Mouse (Mus musculus) spleen, embryonic (tissue): ENCODE measurements around the gene Pum1.

Experiments
- CTCF ChIA-PET: fragments of 350-600 bp; sonication (Branson Sonifier 250); formaldehyde crosslinking; loops from one replicate; lab custom pipeline; 2022; lab: Charles Lee

Pum1 gene

DNA sequence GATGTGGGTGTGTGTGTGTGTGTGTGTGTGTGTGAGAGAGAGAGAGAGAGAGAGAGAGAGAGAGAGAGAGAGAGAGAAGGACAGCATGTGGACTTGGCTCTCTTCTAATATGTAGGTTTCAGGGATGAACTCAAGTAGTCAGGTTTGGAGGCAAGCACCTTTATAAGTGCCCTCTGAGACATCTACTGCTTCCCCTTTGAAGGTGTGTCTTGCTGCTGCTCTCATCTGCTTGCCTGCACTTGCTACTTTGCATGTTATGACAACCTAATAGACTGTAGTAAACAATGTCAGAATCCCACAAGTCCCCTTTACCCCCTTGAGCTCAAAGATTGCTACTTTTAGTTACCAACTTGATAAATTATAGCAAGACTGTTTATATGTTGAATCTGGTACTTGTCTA, 52.5 kb downstream of the Pum1 start:
- CTCF ChIA-PET = no interaction called here

DNA sequence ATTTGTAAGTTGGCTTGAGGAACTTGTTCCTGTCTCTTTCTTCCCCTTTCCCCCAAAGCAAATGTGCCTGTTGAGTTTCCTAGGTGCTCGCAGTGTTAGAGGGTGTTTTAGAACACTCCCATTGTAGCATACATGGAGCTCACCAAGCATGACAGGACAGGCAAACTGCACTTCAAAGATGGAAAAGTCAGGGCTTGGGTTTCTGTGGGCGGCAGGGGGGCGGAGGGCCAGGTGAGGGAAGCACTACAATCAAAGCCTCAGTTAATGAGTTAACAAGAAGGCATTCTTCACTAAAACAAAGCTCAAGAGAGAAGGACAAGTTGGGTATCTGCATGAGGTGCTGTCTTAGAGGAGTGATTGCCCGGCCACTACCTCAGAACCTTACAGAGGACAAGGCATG, 56.2 kb downstream of the Pum1 start:
- CTCF ChIA-PET = interaction anchor here (0.5 to 1.1 kb wide), 4 partner anchors 16 to 201 kb away, joined by 3 to 11 read pairs (median 6); no protein-coding TSS in a partner anchor

DNA sequence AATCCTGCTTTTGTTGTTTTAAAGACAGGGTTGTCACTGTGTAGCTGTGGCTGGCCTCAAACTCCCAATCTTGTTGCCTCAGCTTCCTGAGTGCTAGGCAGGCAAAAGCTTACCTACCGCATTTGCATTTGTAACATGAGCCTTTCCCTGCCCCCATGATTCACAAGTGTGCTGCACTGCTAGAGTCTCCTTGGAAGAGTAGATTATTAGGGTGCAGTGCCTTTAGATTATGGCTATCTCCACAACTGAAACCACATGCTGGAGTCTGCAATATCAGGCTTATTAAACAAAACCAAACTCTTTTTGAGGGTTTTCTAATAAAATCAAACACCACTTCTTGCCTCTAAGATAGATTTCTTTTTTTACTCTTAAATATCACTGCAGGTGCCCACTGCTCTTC, 59.5 kb downstream of the Pum1 start:
- CTCF ChIA-PET = interaction anchor here (0.6 kb wide), 1 partner anchor 57 kb away, joined by 3 read pairs; no protein-coding TSS in a partner anchor

DNA sequence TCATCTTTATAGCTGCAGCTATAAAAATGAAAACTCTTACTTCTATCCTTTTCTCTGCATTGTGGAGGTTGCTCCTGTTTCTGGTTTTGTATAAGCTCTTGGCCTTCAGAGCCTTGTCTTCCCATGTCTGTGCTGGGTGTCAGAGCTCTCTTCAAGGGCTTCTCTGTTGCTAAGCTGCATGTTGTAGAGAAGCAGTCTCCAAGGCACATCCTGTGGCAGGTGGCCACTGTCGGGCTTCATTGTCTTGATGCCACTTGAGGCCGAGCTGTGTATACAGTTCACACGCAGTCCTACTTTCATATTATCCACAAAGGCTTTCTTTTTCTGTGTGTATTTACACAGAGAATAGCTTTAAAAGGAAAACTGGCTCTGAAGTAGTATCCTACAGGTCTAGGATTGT, 63.0 kb downstream of the Pum1 start:
- CTCF ChIA-PET = no interaction called here

DNA sequence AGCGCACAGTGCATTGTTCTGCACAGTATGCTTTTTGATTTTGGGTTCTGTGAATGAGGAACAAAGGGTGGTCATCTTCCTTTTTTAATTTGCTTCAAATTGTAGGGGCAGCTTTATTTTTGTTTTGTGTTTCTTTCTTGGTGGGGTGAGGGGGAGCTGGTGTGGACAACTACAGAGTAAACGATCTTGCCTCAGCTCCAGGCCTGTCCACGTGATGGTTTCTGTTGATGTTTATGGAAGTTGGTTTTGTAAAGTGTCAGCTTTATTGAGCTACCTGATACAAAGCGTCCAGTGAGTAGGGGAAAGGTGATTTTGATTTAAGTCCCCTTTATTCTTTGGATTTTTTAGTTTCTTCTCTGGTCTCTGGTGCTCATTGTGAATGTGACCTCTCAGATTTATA, 72.8 kb downstream of the Pum1 start:
- CTCF ChIA-PET = no interaction called here

DNA sequence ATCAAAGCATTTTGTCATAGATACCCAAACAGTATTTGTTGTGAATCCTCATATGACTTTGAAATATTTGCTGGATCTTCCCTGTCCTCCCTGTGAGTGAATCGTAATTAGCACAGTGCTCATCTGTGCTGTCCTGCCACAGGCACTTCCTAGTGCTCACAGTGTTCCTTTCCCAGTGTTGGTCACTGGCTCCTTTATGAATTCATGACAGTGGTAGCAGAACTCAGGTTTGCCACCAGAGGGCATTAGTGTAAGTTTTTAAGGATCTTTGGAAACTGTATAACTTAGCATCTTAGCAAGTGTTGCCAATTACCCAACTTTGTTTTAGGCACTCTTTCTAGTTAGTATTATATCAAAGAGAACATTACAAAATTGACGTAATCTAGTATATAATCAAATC, 75.4 kb downstream of the Pum1 start:
- CTCF ChIA-PET = interaction anchor here (0.5 kb wide), 1 partner anchor 181 kb away, joined by 6 read pairs; no protein-coding TSS in a partner anchor

DNA sequence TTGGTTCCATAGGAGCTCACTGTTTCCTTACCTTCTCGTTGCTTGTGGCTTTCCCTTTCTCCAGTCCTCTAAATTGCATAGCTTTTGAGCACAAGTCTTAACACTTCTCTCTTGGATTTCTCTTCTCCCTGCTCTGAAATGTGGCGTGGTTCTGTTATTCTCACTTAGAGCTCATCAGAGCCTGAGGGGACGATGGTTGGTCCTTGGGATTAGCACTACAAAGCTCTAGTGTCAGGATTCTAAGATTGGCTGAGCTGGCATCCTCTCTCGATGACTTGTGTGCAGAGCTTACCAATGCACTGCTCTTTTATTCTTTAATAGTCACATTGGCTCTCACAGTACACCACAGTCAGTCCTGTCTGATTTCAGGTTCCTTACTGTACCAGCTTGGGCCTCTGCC, 80.9 kb downstream of the Pum1 start:
- CTCF ChIA-PET = no interaction called here

DNA sequence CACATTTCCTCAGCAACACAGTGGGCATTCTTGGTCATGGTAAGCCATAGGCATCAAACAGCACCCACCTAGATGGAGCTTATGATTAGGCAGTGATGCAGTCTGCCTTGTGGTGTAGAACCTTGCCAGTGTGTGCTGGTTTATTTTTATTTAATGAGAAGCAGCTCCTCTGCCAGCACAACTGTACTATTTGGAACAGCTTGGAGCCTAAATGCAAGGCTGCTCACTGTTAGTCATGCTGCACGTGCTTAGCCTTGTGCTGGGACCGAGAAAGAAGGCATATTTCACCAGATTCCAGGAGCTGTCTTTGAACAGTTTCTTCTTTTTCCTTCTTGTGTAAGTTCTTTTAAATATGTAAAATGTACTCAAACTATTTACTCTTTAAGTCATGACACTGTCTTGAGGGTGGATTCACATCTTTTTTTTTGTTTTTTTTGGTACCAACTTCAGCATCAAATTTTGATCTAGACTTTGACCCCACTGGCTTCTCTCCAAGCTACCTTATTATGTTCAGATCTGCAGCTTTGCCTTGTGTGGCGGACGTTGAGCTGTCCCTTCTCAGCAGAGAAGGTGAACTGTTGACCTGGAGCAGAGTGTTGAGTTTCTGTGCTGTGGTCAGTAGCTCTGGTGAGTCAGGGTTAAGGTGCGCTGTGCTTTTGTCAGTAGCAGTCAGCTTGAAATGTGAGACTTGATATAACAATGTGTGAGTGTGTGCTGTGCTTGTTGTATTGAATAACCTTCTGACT, 82.6 kb downstream of the Pum1 start:
- CTCF ChIA-PET = no interaction called here

DNA sequence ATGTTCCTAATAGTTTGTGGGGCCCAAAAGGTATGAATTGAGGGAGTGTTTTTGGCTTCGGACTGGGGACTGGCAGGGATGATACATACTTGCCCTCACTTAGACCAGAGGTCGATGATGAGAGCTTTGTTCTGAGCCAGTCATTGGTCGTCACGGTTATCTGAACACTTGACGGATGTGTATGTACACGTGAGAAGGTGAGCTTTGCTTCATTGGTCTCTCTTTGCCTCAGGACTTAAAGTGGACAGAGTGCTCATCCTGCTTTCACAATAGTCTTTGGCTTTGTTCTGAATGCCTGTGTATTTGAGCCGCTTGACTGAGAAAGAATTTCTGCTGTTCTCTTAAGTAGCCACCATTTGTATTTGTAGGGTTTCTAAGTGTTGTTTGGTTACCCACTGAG, 86.4 kb downstream of the Pum1 start:
- CTCF ChIA-PET = no interaction called here

DNA sequence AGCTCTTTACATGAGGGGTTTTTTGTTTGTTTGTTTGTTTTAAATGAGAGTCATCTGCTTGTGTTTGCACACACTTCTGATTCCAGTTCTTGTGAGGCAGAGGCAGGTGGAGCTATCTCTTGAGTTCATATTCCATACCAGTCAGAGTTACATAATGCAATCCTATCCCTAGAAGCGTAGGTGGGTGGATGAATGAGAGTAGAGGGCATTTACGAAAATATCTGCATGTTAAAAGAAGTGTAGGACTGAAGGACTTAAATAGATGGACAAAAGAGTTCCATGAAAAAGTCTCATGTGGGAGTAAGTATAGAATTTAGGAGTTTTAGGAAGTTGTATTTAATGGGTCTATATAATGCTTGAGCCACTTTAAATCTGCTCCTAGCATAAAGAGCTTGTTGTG, 88.8 kb downstream of the Pum1 start:
- CTCF ChIA-PET = interaction anchor here (0.7 kb wide), 1 partner anchor 1048 kb away, joined by 7 read pairs; no protein-coding TSS in a partner anchor

DNA sequence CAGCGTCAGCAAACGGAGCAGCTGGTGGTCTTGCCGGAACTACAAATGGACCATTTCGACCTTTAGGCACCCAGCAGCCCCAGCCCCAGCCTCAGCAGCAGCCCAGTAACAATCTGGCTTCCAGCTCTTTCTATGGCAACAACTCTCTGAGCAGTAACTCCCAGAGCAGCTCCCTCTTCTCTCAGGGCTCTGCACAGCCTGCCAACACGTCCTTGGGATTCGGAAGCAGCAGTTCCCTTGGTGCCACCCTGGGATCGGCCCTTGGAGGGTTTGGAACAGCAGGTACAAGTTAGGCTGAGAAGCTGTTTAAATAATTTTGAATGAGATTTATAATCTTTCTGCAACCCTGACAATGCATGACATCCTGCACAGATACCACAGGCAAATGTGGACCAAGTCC, 89.5 kb downstream of the Pum1 start:
- CTCF ChIA-PET = no interaction called here

DNA sequence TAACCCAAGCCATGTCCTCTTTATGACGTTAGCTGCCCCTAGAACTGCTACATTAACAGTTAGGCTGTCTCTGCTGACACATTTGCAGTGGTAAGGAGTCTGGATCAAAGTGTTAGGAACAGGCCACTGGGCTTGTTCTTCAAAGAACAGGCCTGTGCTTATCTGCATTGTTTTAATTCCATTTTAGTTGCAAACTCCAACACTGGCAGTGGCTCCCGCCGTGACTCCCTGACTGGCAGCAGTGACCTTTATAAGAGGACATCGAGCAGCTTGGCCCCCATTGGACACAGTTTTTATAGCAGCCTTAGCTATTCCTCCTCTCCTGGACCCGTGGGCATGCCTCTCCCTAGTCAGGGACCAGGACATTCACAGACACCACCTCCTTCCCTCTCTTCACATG, 90.6 kb downstream of the Pum1 start:
- CTCF ChIA-PET = no interaction called here

DNA sequence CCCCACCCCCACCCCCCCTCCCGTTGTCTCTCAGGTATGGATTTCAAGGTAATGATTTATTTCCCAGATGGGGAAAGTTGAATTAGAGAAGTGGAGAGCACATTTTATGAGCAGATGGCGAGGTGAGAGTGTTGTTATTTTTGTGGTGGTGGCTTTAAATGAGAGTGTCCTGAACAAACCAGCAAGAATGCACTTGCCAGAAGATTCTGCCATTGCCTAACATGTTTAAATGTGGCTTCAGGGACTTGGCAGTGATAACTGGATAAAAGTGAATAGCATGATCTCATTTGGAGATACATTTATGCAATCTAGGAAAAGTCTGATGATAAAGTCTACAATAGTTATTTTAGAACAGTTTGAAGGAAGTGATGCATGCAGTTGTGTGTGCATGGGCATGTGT, 91.7 kb downstream of the Pum1 start:
- CTCF ChIA-PET = no interaction called here

DNA sequence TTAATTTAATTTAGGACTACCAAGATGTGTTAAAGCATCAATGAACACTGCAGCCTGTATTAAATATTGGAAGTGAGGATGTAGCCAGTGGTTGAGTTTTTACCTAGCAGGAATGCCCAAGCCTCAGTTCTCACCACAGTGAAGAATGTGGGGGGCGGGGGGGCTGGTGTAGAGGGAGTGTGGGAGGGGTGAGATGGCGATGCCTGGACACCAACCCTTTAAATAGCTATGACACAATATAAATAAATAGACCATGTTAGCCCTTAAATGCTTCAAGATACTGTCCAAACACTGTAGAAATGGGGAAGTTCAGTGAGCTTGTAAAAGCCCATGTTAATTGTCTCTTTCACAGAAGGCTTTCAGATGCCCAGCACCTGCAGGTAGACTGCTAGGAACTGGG, 96.8 kb downstream of the Pum1 start:
- CTCF ChIA-PET = no interaction called here

DNA sequence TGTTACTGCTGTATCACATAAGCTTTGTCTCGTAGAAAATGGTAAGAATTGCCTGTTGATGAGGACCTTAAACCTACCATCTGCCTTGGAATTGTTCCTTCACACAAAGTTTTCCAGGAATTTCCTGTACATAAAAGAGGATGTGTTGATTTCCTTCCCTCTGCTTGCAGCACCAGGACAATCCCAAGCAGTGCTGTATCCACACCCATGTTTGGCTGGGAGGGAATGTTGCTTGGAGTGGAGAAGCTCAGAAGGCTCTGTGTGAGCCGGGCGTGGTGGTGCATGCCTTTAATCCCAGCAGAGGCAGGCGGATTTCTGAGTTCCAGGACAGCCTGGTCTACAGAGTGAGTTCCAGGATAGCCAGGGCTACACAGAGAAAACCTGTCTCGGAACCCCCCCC, 98.7 kb downstream of the Pum1 start:
- CTCF ChIA-PET = no interaction called here

DNA sequence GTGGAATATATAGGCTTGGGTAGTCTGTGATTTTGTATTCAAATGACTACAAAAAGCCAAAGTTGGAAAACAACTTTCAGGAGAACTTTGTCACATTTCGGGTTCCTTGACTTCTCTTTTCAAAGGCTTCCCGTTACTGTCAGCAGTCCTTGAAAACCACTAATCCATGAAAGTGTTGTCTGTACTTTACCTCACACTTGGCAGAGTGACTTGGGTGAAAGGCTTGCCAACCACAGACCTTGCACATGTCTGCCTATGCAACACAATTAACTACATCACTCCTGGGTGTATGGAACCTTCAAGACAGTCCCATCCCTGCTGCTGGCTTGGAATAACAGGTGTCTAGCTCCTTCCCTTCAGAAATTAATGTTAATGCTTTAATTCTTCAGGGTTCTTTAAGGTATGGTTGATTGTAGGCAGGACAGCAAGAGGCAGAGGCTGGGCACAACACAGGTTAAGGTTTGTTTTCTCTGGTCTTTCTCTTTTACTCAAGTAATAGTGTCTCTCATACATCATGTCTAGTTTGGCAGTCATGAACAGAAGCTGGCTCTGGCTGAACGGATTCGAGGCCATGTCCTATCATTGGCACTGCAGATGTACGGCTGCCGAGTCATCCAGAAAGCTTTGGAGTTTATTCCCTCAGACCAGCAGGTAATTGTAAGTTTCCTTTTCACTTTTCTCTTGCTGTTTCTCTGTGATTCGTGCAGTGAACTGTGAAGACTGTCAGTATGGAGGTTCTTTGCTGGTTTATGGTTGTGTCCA, 102.5 kb downstream of the Pum1 start:
- CTCF ChIA-PET = no interaction called here

DNA sequence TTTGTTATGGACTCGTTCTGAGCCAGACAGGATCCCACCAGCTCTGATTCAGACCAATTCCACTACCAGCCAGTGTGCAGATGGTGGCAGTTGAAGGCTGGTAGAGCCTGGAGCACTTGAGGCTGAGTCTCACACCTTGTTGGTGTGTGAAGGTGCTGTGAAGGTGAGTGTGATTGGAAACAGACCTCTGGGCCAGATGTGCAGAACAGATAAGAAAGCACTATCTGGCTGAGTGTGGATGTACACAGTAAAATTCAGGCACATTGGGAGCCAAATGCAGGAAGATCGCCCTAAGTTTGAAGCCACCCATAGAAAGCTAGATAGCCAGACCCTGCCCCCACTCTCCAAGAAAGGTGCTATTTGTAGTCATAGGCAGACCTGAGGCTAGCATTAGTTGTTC, 103.3 kb downstream of the Pum1 start:
- CTCF ChIA-PET = no interaction called here

DNA sequence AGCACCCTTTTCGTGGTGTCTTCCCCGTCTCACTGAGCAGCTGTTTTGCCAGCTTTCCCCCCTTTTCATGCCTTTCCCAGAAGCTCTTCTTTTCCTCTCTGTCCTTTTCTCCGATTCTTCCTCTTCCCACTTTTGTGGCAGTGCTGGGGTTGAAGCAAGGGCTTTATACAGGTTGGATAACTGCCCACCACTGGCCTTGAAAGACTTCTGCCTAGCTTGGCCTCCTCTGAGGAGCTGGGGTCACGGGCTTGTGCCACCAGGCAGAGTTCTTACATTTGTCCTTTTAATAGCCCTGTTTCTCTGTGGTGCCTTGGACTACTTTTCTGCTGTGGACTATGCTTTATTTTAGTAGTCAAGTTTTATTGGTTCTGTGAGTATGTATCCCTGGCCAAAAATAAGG, 103.8 kb downstream of the Pum1 start:
- CTCF ChIA-PET = no interaction called here

DNA sequence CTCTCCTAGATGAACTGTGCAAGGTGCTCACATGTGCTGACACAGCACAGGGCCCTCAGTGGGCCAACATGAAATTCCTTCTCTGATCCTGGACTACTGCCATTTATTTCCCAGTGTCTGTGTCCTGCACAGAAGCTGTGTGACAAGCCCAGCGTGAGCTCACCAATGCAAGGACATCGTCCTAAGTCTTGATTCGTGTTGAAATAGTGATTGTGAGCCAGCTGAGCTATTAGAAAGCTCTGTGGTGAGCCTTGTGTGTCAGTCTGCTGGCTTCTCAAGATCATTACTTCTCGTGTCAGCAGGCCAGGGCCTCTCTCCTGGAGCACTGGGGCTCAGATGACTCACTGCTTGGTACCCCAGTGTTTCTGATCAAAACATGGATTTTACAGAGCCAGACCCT, 110.8 kb downstream of the Pum1 start:
- CTCF ChIA-PET = no interaction called here

DNA sequence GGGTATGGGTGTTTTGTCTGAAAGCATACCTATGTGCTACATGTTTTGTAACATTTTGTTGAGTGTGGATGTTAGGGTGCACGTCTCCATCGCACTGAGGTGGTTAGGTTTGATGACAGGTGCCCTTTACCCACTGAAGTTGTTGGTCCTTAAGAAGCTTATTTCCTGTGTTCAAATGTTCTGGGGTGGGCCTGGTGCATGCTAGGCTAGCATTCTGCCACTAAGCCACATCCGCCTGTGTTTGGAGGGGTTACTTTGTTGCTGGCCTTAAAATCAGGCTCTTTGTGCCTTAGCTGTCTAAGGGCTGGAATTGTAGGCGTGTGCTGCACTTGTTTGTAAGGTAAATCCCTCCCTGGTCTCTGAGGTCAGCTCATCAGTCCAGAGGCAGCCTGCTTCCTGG, 111.7 kb downstream of the Pum1 start:
- CTCF ChIA-PET = no interaction called here

DNA sequence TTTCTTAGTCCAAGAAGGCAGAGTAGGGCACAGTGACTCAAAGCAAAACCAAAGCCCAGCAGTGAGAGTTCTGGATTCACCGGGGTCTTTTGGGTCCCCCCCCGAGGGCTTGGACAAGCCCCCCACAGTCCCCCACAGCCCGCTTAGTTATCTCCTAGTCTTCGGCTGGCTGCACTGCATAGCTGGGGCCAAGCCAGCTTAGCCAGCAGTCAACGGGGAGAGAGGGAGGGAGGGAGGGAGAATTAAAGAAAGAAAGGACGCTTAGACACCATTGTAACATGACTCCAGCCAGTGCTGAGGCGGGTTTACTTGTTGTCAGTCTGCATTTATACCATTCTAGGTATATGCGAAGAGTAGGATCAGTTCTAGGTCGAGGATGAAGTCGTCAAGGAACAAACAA, 114.5 kb downstream of the Pum1 start:
- CTCF ChIA-PET = interaction anchor here (0.6 to 0.9 kb wide), 2 partner anchors 10 to 519 kb away, joined by 3 to 6 read pairs; no protein-coding TSS in a partner anchor

DNA sequence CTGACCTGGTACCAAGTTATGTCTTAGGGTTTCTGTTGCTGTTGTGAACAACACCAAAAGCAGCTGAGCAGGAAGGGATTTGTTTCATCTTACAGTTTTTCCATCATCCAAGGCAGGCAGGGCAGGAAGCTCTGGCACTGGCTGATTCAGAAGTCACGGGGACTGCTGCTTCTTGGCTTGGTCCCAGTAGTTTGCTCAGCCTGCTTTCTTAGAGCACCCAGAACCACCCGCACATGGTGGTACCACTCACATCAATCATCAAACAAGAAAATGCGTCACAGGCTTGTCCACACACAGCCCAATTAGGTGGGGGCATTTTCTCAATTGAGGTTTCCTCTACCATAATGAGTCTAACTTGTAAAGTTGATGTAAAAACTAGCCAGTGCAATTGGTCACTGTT, 115.9 kb downstream of the Pum1 start:
- CTCF ChIA-PET = no interaction called here

DNA sequence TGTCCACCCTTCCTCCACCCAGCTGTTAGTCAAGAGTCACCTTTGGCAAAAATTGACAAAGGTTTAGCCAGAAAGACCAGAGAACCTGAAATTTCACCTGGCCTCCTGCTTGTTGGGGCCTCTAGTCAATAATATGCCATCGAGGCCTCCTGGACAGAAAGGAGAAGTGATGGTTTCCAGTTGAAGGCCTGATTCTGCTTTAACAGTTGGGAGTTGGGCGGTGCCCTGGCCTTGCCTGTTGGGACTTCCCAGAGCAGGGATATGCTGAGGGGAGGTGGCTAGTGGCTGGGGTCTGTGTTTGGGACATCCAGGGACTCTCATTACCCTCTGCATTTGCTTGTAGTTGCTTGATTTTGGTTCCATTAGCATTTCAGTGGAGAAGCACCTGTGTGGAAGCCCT, 119.4 kb downstream of the Pum1 start:
- CTCF ChIA-PET = interaction anchor here (0.7 kb wide), 1 partner anchor 34 kb away, joined by 3 read pairs; no protein-coding TSS in a partner anchor
